Mouse (Mus musculus) neutrophil, adult 65 days (primary cell): ENCODE measurements around the gene Krt75. TPM values are rescaled to one million over a fixed set of nuclear protein-coding genes. Genes with fewer than 3 reads are reported as not detected.

Experiments
- total RNA-seq: library from RNA; stranded (reverse); gene quantifications from 2 replicates; pipeline ENCODE4 v1.2.4, GENCODE M21; 2023

Gene Krt75
- total RNA-seq = 0.98 and 1.1 TPM in 2 replicates

DNA sequence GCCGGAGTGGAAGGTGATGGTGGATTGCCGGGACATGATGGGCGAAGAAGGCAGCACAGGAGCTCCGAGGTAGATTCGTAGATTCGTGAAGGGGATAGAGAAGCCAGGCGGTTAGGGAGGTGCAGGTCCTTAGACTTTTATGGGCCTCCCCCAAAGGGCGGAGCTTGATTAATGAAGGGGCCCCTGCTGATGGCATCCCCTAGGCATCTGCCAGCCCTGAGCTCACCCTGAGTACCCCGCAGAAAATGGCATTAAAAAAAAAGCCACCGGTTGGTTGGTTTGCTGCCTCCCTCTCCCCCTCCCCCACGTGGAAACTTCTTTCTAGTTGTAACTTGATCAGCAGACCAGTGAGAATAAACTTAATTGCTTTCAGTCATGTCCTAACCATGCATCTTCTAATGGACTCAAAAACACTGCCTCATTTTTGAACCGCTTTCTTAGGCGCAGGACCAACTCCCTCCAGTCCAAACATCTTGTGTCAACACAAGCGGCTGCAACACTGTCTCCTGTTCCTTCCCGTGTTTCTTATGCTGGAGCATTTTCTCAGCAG is at the start of gene Krt75:
Gene Krt75 (minus strand): TSS at position 109 of the 550 bp plus-strand sequence.

DNA sequence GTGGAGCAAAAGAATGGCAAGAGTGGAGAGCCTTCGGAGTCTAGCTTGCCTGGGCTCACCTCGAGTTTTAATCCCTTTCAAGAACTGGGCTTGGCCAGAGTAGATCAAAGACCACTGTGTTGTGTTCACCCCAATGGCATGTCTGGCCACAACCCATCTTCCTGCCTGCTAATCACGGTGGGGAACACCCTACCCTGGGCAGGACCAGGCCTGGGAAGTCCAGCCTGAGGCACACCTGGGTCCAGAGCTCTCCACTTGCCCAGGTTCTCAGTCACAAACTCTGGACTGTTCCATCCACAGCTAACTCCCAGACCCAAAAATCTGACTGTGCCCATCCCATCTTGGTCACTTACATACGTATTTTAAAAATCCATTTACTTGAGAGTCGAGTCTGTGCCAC is 10.9 kb downstream of the Krt75 start, which contains the start of gene Krt90:
Gene Krt90 (minus strand): TSS at position 101 of the 400 bp plus-strand sequence.

DNA sequence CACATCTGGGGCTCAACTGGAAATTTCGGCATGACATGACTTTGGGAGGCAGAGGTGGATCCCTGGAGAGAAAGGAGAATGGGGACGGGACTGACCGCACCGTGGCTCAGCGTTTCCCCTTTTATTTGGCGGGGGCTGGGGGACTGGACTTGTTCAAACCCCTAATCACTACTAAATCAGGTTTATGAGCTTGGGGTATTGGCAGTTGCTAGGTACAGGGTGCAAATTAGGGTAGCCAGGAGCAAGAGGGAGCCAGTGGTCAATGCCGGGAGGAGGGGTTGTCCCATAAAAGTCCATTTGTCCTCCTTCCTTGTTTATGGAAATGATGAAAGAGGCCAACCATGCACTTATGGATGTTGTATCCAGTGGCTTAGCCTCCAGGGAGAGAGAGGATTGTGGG is 23.1 kb downstream of the Krt75 start, which contains the start of gene Krt82:
Gene Krt82 (minus strand): TSS at position 101 of the 400 bp plus-strand sequence.

DNA sequence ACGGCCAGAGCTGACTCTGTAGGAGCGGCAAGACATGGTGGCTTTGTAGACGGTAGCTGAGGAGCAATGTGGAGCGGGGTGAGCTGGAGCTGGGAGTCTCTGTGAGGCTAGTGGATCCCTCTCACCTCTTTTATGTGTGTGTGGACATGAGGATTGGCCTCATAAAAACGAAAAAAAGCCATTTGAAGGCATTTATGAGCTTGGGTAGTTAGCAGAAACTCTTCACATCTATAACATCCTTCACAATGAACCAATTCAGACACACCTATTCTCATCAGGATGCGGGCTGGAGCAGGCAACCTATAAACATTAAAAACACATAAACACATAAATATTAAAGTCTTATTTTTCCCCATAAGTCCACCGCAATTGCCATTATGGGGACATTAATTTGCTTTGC is 41.0 kb downstream of the Krt75 start, which contains the start of gene Krt84:
Gene Krt84 (minus strand): TSS at position 101 of the 400 bp plus-strand sequence.

DNA sequence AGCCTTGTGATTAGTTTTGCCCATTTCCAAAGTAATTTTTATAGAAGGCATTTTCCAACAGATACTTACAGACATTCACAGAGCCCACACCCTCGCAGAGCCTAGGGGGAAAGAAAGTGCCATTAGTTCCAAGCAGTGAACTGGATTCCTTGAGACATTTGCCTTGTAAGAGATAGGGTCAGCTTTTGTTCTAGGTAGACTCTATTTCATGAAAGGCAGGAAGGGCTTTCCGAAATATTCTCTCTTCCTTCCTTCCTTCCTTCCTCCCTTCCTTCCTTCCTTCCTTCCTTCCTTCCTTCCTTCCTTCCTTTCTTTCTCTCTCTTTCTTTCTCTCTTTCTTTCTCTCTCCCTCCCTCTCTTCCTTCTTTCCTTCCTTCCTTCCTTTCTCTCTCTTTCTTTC is 56.5 kb downstream of the Krt75 start, which contains the start of gene Gm49425:
Gene Gm49425 (minus strand): TSS at position 101 of the 400 bp plus-strand sequence.

Other genes starting within 250 kb of the Krt75 start
- 15.2 and 20.7 TPM in 2 replicates for gene Krt80, start 203.7 kb downstream of the Krt75 start, total RNA-seq
- gene Krt7, start 162.9 kb downstream of the Krt75 start, total RNA-seq = 2.2 and 3.4 TPM in 2 replicates
- not detected in 2 replicates for gene Krt87, start 135.1 kb downstream of the Krt75 start, total RNA-seq
- gene Krt88, start 126.2 kb downstream of the Krt75 start, total RNA-seq = not detected in 2 replicates
- 1.4 and 2.3 TPM in 2 replicates for gene Krt81, start 110.2 kb downstream of the Krt75 start, total RNA-seq
- gene Krt86, start 100.4 kb downstream of the Krt75 start, total RNA-seq = 5.2 and 6.9 TPM in 2 replicates
- 23.8 and 25.8 TPM in 2 replicates for gene Krt83, start 82.4 kb downstream of the Krt75 start, total RNA-seq
- not detected in 2 replicates for gene Gm49425, start 56.6 kb downstream of the Krt75 start, total RNA-seq
- not detected in 2 replicates for gene Krt84, start 41.1 kb downstream of the Krt75 start, total RNA-seq
- gene Krt82, start 23.2 kb downstream of the Krt75 start, total RNA-seq = 0.28 TPM in 1 of 2 replicates, not detected in the other
- gene Krt90, start 11.0 kb downstream of the Krt75 start, total RNA-seq = 0.25 and 0.28 TPM in 2 replicates
- gene Gm5414, start 54.3 kb upstream of the Krt75 start, total RNA-seq = not detected in 2 replicates
- gene Gm5478, start 73.5 kb upstream of the Krt75 start, total RNA-seq = not detected in 2 replicates
- gene Krt6b, start 106.4 kb upstream of the Krt75 start, total RNA-seq = not detected in 2 replicates
- not detected in 2 replicates for gene Krt6a, start 120.4 kb upstream of the Krt75 start, total RNA-seq
- not detected in 2 replicates for gene Krt5, start 139.0 kb upstream of the Krt75 start, total RNA-seq
- not detected in 2 replicates for gene Krt71, start 169.2 kb upstream of the Krt75 start, total RNA-seq
- not detected in 2 replicates for gene Krt72, start 212.6 kb upstream of the Krt75 start, total RNA-seq
- gene Krt73, start 228.4 kb upstream of the Krt75 start, total RNA-seq = not detected in 2 replicates
- gene Krt2, start 244.3 kb upstream of the Krt75 start, total RNA-seq = not detected in 2 replicates